Mouse (Mus musculus) liver, embryonic 14.5 days (tissue): Measurements from ENCODE around the gene Trp53bp1.

ENCODE experiments used
- CTCF ChIP-seq: IDR thresholded peaks from 2 replicates; pipeline ENCODE4 v1.5.1; 2016; ENCODE audit warnings: antibody characterized with exemption, low read depth, control low read depth
- EP300 ChIP-seq: IDR thresholded peaks from 2 replicates; pipeline ENCODE4 v1.6.1; 2016; ENCODE audit warnings: antibody characterized with exemption, low read depth

DNA sequence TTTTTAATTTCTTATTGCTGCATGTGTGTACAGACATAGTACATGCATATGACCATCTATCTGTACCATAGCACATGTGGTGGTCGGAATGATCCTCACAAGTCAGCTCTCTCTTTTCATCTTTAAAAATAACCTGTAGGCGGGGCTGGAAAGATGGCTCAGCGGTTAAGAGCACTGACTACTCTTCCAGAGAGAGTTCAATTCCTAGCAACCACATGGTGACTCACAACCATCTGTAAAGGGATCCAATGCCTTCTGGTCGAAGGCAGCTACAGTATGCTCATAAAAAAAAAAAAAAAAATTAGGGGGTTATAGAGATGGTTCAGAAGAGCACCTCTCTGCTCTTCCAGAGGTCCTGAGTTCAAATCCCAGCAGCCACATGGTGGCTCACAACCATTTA lies 31.8 kb downstream of the Trp53bp1 start:
- TF ChIP-seq CTCF (no peak), EP300 (no peak)
